Mouse (Mus musculus) granulocyte monocyte progenitor cell, adult 5-6 weeks (primary cell): Measurements from ENCODE around the gene Tex52. TPM values are rescaled to one million over a fixed set of nuclear protein-coding genes. Genes with fewer than 3 reads are reported as not detected.

Source experiments
- ATAC-seq: replicated peaks from 2 replicates; pipeline ENCODE4 v1.8.0; 2016; ENCODE audit warnings: mild to moderate bottlenecking, moderate TSS enrichment, inconsistent platforms; ENCODE audit not compliant: poor library complexity, severe bottlenecking
- total RNA-seq, 2 experiments: library from RNA; stranded (forward) in 1 of 2; stranded (reverse) in 1 of 2; fragments of 200-712, 200-1000 nt in 1 of 2; fragments of >200 nt in 1 of 2; fragmentation: Nextera tagmentation in 1 of 2; gene quantifications; 2 replicates each; pipeline ENCODE4 v1.2.3; 2014 to 2017

Tex52 gene
- total RNA-seq, 2 experiments from 2014 or later = not detected

- ATAC-seq = no peak
Observed at GRCm38 (mm10) chr6:128376371-128377085, 1.3 kb downstream of the Tex52 start.

- ATAC-seq = peak; percentile 71
Observed at GRCm38 (mm10) chr6:128379636-128380035, 4.4 kb downstream of the Tex52 start.

- ATAC-seq = peak; percentile 36
Observed at GRCm38 (mm10) chr6:128380594-128381167, 5.4 kb downstream of the Tex52 start.

GRCm38 (mm10) chr6:128381254-128381653 lies 6.0 kb downstream of the Tex52 start:
- ATAC-seq = peak; percentile 75

- ATAC-seq = no peak
Observed at GRCm38 (mm10) chr6:128383752-128384151, 8.5 kb downstream of the Tex52 start.

GRCm38 (mm10) chr6:128385026-128385425 lies 9.8 kb downstream of the Tex52 start:
- ATAC-seq = no peak

GRCm38 (mm10) chr6:128389185-128389584 lies 13.9 kb downstream of the Tex52 start:
- no peak for ATAC-seq

GRCm38 (mm10) chr6:128390683-128391082 lies 15.4 kb downstream of the Tex52 start:
- no peak for ATAC-seq

- ATAC-seq = no peak
Observed at GRCm38 (mm10) chr6:128397574-128398261, 22.5 kb downstream of the Tex52 start.

- ATAC-seq = no peak
Observed at GRCm38 (mm10) chr6:128398996-128399395, 23.7 kb downstream of the Tex52 start, which contains the start of gene Nrip2. Gene Nrip2 (plus strand): TSS chr6:128399296.

- no peak for ATAC-seq
Observed at GRCm38 (mm10) chr6:128399421-128400185, 24.3 kb downstream of the Tex52 start.

- 0 out of 2 replicates have a peak, but pooled peaks have one; percentile 8 for ATAC-seq
Observed at GRCm38 (mm10) chr6:128404708-128405107, 29.5 kb downstream of the Tex52 start.

GRCm38 (mm10) chr6:128408544-128409125 lies 33.4 kb downstream of the Tex52 start:
- ATAC-seq = peak; percentile 76

GRCm38 (mm10) chr6:128410305-128410704 lies 35.0 kb downstream of the Tex52 start:
- ATAC-seq = no peak

- peak; percentile 45 for ATAC-seq
Observed at GRCm38 (mm10) chr6:128411115-128411514, 35.9 kb downstream of the Tex52 start.

- ATAC-seq = no peak
Observed at GRCm38 (mm10) chr6:128416169-128416568, 40.9 kb downstream of the Tex52 start.

- no peak for ATAC-seq
Observed at GRCm38 (mm10) chr6:128418076-128418475, 42.8 kb downstream of the Tex52 start.

GRCm38 (mm10) chr6:128421036-128421435 lies 45.8 kb downstream of the Tex52 start:
- ATAC-seq = no peak

- no peak for ATAC-seq
Observed at GRCm38 (mm10) chr6:128421480-128421879, 46.2 kb downstream of the Tex52 start.
